28 mouse cellular contexts compared by ENCODE assay signal in the genomic region with DNA sequence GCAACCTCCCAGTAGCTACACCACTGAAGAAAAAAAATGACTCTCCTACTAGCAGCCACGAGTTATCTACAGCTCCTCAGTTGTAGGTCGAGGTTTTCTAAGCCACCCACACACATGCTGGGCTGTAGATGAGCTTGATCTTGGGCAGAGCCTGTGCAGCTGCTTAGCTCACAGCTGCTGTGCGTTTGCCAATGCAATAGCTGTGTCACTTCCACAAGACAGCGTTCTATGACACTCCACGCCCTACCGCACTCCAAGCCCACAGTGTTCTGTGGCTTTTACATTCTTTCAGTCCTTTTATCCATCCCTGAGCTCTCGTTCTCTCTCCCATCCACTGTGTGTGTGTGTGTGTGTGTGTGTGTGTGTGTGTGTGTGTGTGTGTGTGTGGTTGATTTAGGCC. TPM values are rescaled to one million over a fixed set of nuclear protein-coding genes. Genes with fewer than 3 reads are reported as not detected.
DNase-seq lines count a peak whose midpoint lies in the region; ATAC-seq lines count a peak whose summit lies in the region.
"Had no signal": no experiment of that assay in that cellular context is flagged by ENCODE, and none has a peak within 500 bp of the region (broad histone marks: within the 10 kb centered on the region; RNA-seq: fewer than 3 reads in every experiment).

No protein-coding gene starts in this region.

- DNase-seq in frontal cortex, postnatal 14 days (ENCODE audit: low spot score in 2 of 2), result no peak
- DNase-seq in right cerebral cortex, adult 18-20 months, result peak; percentile 1
- DNase-seq in right cerebral cortex, postnatal 25 days, result no peak
- peak; percentile 6 for DNase-seq in brain, adult 2 months (ENCODE audit: low read depth, low spot score)
- no peak for DNase-seq in thymus, adult 18-20 months
- DNase-seq: adrenal gland, postnatal 10 days; adrenal gland, postnatal 36 days; B cell, adult 2 months; cerebellum, adult 11 months; cerebellum, adult 2 months; cerebellum, adult 9-11 months; cerebellum, postnatal 25 days; forebrain, postnatal 0 days; gastrocnemius, postnatal 10 days; gastrocnemius, postnatal 36 days; heart, postnatal 10 days; heart, postnatal 36 days had no signal

- ATAC-seq in frontal cortex, adult (ENCODE audit: low TSS enrichment), result peak; percentile 34; the same call in 1 of the 2 replicates
- no peak for ATAC-seq in monocyte, adult 5-6 weeks (replicated peaks; ENCODE audit: insufficient number of reproducible peaks, low FRiP score, low TSS enrichment, poor library complexity, severe bottlenecking)
- ATAC-seq: forebrain, embryonic 14.5 days; forebrain, postnatal 0 days; hindbrain, embryonic 16.5 days; intestine, embryonic 16.5 days; Patski had no signal

RNA-seq across cellular contexts. Expression of a gene that starts 4.8 kb away (rescaled TPM):
- not detected in 3 replicates for total RNA-seq in monocyte, adult 5-6 weeks (2017)
- total RNA-seq: adrenal gland, adult 18-20 months; adrenal gland, postnatal 36 days; common myeloid progenitor, adult 5-6 weeks; forebrain, postnatal 0 days; gastrocnemius, adult 18-20 months; gastrocnemius, postnatal 10 days; gastrocnemius, postnatal 36 days; granulocyte monocyte progenitor cell, adult 5-6 weeks; heart, adult 8-10 months; heart, postnatal 10 days; heart, postnatal 36 days had no signal

Comparison
In these comparisons a context has a peak if more than half of its experiments do, and no peak if none do; other contexts are left out.
1. DNase-seq: peak in right cerebral cortex, adult 18-20 months (single experiment) and brain, adult 2 months (single experiment); none in frontal cortex, postnatal 14 days (0 of 2), right cerebral cortex, postnatal 25 days (single experiment) and thymus, adult 18-20 months (0 of 2).